Mouse (Mus musculus) activated CD4-positive, CD25-positive, alpha-beta regulatory T cell, adult 4 months (primary cell): ENCODE measurements around the gene Amh. TPM values are rescaled to one million over a fixed set of nuclear protein-coding genes. Genes with fewer than 3 reads are reported as not detected.

ENCODE experiments used
- polyA plus RNA-seq, 2 experiments: library from polyadenylated mRNA; unstranded; fragments of 100-300 nt; shearing (Covaris generic); gene quantifications; one replicate each; pipeline ENCODE4 v1.2.1; 2017

Amh gene
- polyA plus RNA-seq, 2 experiments from 2014 or later, result not detected

Other genes with a start within 250 kb of the Amh start
- gene Rexo1, start 243.7 kb upstream of the Amh start, polyA plus RNA-seq, result 10 to 100 TPM; 13.0 to 13.4 TPM
- 1 to 10 TPM; 5.2 to 8.1 TPM for gene Klf16, start 227.9 kb upstream of the Amh start, polyA plus RNA-seq
- gene Abhd17a, start 214.9 kb upstream of the Amh start, polyA plus RNA-seq, result 10 to 100 TPM in 1 of 2 experiments, 1 to 10 TPM in 1; 9.4 to 11.8 TPM
- gene Scamp4, start 202.4 kb upstream of the Amh start, polyA plus RNA-seq, result 100 to 1,000 TPM; 104 to 107 TPM
- 1 to 10 TPM; 2.5 to 3.7 TPM for gene Adat3, start 202.4 kb upstream of the Amh start, polyA plus RNA-seq
- gene Gm49322, start 199.2 kb upstream of the Amh start, polyA plus RNA-seq, result 10 to 100 TPM in 1 of 2 experiments, 1 to 10 TPM in 1; 9.5 to 11.5 TPM
- gene Csnk1g2, start 182.4 kb upstream of the Amh start, polyA plus RNA-seq, result 10 to 100 TPM; 13.3 to 16.1 TPM
- gene Btbd2, start 148.2 kb upstream of the Amh start, polyA plus RNA-seq, result 1 to 10 TPM; 5.5 to 6.1 TPM
- gene Mknk2, start 127.1 kb upstream of the Amh start, polyA plus RNA-seq, result 10 to 100 TPM; 56.1 to 64.2 TPM
- 100 to 1,000 TPM; 212 to 221 TPM for gene Mob3a, start 103.3 kb upstream of the Amh start, polyA plus RNA-seq
- 10 to 100 TPM; 80.1 to 96.5 TPM for gene Izumo4, start 103.1 kb upstream of the Amh start, polyA plus RNA-seq
- gene Ap3d1, start 63.0 kb upstream of the Amh start, polyA plus RNA-seq, result 10 to 100 TPM; 22.7 to 24.0 TPM
- 10 to 100 TPM; 13.6 to 18.0 TPM for gene Dot1l, start 50.0 kb upstream of the Amh start, polyA plus RNA-seq
- 10 to 100 TPM; 18.9 to 19.9 TPM for gene Sf3a2, start 7.0 kb upstream of the Amh start, polyA plus RNA-seq
- gene Plekhj1, start 6.6 kb upstream of the Amh start, polyA plus RNA-seq, result 100 to 1,000 TPM; 121 to 156 TPM
- gene Jsrp1, start 8.3 kb downstream of the Amh start, polyA plus RNA-seq, result not detected
- gene Oaz1, start 21.4 kb downstream of the Amh start, polyA plus RNA-seq, result 1,000 to 10,000 TPM; 1,826 to 2,667 TPM
- gene Lingo3, start 38.8 kb downstream of the Amh start, polyA plus RNA-seq, result not detected
- 100 to 1,000 TPM; 202 to 214 TPM for gene Lsm7, start 50.0 kb downstream of the Amh start, polyA plus RNA-seq
- gene Sppl2b, start 50.0 kb downstream of the Amh start, polyA plus RNA-seq, result 10 to 100 TPM in 1 of 2 experiments, 1 to 10 TPM in 1; 8.9 to 18.4 TPM
- not detected for gene Tmprss9, start 66.6 kb downstream of the Amh start, polyA plus RNA-seq
- 100 to 1,000 TPM; 228 to 262 TPM for gene Timm13, start 95.7 kb downstream of the Amh start, polyA plus RNA-seq
- 1 to 10 TPM; 2.8 to 4.5 TPM for gene Lmnb2, start 113.0 kb downstream of the Amh start, polyA plus RNA-seq
- gene Gadd45b, start 124.8 kb downstream of the Amh start, polyA plus RNA-seq, result 10 to 100 TPM; 22.8 to 45.2 TPM
- not detected for gene Gng7, start 209.7 kb downstream of the Amh start, polyA plus RNA-seq
- under 1 TPM in 1 of 2 experiments, not detected in 1; 0.11 TPM for gene Diras1, start 220.4 kb downstream of the Amh start, polyA plus RNA-seq
- gene Slc39a3, start 232.2 kb downstream of the Amh start, polyA plus RNA-seq, result 1 to 10 TPM; 3.2 to 4.0 TPM